Mouse (Mus musculus) lung, postnatal 36 days (tissue): ENCODE results near the gene Sh3kbp1.
"Not testable (repeated sequence)": the region's sequence is repeated elsewhere in the genome, so short reads cannot be mapped to it uniquely, and the experiment has no call there.

Experiments used
- DNase-seq: peaks from one replicate; pipeline ENCODE4 v3.0.0; 2022; ENCODE audit warnings: mixed read lengths

The Sh3kbp1 gene

DNA sequence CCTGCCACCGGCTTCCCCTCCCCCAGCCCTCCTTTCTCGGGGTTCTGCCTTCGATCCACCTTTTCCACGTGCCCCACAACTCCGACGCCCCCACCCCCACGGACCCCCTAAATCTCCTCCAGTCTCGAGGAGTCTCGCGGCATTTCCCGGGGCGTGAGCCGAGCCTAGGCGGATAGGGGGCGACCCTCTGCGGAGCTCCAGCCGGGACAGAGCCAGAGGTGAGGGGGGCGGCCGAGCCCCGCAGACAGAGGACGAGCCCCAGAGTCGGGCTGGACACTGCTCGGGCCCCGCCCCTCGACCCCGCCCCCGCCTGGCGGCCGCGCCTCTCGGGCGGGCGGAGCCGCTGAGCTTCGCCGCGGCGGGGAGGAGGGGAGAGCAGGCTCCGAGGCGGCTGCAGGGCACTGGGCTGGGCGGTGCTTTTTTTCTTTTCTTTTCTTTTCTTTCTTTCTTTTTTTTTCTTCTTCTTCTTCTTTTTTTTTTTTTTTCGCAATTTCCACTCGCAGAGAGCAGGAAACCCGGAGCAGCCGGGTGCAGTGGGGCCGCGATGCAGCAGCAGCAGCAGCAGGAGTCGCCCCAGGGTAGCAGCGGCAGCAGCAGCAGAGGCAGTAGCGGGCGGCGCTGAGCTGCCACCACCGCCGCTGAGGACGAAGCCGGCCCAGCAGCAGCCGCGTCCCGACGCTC, at the start of gene Sh3kbp1:
TSS of gene Sh3kbp1 (plus strand) at position 366 of the 681 bp plus-strand sequence.
- peak; percentile 72 for DNase-seq

DNA sequence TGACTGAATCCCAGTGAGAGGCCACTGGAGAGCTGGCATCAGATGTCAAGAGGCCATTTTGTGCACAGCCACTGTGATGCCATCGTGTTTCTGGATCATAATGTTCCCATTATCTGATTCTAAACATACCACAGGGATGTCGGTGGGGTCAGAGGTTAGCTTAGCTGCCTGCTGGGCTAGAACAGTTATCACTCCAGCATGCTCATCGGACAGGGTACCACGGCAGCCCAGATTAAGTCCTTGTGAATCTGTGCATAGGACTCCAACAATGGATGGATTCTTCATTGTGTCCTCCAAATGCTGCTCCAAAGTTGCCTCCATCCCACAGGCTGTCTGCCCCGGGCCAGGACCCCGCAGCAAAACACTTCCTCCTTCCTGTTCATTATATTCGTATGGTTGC, 42.3 kb upstream of the Sh3kbp1 start:
- not testable (repeated sequence) for DNase-seq

DNA sequence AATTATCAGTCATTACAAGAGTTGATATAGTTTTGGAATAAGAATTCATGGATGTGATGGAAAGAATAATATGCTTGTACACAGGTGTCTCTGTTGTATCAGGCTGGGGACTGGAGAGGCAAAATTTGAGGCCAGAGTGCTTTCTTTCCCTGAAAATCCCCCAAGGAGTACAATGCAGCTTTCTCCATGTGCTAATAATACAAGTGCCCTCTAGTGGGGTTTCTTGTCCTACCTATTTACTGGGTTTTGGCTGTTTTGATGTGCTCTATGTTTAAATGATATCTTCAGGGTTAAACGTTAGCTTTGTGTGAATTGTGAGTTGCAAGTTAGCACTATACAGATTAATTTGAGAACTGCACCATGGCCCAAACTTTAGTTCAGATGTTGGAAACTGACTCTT, 35.4 kb upstream of the Sh3kbp1 start:
- no peak for DNase-seq

DNA sequence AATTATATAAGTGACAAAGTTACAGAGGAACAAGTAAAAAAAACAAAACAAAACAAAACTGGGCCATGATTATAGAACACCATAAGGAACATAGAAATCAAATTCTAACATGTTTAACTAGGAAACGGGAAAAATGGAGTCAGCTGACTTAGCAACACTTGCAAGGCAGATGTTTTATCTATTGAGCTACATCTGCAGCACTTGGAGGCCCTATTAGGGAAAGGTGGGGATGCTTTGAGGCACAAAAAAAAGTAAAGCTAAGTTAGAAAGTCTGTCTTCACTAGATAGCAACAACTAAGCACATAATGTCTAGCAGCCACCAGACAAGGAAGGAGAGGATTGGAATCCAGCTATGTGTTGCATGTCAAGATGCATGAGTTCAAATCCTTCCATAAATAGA, 29.6 kb upstream of the Sh3kbp1 start:
- DNase-seq = no peak

DNA sequence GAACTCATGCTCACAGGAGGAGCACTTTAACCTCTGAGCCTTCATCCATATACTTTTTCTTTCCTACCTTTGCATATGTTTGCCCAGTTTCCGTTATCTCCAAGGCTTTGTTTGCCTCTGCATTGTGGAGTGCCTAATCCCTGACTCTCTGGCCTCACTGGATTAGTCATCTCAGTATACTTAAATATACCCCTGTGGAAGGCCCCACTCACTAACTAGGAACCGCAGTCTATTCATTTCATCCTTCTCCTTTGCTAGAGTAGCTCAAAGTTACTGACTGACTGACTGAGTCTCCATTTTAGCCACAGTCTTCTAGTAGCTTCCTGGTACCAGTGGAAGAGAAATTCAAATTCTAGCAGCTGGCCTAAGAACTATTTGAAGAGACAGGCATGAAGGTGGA, 22.2 kb upstream of the Sh3kbp1 start:
- no peak for DNase-seq

DNA sequence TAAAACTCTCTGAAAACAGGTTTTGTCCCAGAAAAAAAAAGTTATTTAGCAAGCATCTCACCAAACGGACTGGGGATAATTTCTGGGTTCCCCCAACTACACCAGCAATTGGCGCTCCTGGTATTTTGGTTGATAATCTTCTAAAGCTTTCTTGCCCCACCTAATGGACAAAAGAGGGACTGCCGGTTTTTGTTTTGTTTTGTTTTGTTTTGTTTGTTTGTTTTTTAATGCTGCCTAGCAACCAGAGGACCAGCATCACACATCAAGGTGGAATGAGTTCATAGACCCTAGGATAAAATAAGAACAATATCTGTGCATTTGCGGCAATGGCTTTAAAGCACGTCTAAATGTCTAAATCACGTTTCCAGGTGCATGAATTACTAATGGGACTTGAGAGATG, 20.1 kb upstream of the Sh3kbp1 start:
- DNase-seq = peak; percentile 36

DNA sequence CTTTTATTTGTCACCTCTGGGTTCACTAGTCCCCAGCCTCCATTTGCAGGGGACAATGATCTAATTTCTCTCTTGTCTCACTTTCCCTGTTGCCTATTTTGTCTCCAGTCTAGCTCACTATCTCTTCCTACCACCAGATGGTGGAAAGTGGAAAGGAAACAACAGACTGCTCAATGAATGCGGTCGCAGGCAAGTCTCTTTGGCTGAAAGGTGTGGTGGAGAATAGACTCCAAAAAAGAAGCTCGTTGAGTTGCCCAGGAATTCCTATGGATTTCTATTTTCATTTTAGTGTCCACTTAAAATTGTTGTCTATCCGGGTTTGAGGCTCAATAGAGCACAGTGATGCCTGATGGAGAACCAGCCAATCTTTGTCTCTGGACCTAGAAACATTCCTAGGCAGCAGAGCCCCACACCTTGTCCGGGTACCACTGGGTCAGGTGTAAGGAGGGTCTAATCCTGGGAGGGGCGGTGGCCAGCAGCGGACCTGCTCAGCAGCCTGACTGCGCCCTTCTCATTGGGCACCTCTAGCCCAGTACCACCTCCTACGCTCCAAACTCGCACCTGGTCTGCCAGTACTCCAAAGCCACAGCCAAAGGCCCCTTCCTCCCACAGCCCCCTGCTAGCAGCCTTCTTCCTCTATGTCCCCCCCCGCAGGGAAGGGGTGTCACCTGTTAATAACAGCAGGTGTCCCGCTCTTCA, 715 bp upstream of the Sh3kbp1 start:
- peak; percentile 45 for DNase-seq

DNA sequence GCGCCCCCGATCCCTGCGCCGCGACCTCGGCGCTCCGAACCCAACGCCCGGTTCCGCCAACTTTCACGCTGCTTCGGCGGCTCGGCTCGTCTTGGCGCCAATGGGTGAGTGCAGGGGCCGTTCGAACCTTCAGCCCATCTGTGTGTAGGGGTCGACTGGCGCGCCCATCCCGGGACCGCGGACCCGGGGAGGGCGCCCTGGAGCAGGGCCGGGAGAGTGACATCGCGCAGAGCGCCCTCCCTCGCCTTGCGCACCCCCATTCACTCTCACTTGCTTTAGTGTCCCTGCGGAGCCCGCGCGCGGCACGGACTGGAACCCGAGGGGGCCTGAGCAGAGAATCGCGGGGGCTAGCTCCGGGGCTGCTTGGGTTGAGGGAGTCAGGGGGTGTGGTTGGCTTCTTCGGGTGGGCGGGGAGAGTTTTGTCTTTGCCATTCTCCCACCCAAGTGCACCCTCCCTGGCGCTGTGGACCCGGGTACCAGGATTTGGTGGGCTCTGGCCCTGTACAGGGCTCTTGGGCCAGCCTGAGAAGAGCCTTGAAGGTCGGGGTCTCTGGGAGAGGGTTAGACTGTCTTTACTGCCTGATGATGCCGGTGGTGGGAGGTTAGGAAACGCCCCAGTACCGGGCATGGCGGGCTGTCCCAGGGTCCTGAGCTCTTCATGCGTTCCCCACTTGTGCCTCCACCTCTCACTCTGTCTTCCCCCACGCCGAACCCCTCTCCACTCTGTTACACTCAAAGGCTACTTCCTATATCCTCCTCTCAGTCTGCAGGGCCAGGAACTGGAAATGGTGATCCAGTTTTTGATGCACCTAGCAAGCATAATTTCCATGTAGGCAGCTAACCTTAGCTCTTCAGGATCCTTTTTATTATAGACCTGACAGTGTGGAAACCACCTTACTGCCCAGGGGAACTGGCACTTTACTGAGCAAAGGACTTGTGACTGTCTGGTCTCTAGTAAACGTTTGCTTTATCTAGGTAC, 805 bp downstream of the Sh3kbp1 start:
- peak; percentile 9 for DNase-seq

DNA sequence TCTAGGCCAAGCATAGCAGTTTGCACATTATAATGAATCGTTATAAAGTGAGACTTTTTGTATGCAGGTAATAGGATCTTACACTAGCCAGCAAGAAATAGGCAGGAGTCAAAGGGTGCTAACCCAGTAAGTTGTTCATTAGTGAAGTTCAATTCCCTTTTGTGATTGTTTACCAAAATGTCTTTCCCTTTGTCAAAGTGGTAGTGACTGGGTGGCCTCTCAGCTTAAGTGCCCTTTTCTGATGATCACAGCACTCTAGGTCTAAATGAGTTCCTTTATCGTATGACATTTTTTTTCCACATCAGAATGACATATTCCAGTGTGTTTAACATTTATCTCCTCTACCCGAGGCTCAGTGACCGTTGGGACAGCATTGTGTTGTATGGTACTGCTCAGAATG, 1.6 kb downstream of the Sh3kbp1 start:
- no peak for DNase-seq

DNA sequence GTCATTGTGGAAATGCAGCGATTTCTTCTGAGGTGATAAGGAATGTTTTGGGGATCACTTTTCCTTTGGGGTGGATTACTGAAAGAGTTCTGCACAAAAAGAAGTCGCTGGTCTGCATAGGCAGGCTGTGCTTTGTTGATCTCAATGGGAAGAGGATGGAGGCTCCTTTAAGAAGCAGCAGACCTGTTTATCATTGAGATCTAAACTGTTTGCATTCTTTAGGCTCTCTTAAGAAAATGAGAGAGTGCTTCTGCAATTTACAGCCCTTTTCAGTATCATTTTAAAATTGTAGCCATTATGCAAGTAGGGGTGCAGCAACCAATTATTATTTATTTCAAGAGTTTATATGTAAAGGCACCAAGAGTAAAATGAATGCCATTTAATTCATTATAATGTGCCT, 2.1 kb downstream of the Sh3kbp1 start:
- no peak for DNase-seq

DNA sequence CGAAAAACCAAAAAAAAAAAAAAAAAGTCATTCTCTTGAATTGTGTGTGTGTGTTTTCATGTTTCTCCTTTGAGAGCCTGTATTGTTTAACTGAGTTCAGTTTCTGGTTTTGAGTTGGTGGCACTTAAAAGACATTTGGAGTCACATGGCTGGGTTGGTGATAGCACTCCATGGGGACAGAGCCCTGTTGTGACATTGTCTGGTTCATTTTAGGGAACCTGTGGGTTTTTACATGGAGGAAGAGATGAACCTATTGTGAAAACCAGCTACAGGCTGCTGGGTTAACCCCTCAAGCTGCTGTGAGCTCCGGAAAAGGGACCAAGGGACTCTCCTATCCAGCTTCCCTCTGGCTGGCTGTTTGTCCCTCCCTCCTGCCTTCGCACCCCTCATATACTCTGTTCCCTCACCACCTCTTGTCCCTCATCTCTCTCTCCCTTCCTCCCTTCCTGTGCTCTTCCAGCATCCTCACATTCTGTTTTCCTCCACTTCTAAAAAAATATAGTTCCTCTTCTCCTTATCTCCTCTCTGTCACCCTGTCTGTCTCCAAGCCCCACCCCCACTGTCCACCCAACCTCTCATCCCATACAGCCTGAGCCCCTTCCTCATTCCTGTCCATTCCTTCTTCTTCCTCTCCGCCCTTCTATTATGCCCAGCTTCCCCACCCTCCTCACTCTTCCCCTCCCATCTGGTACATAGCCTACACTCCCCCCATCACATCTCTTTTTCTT, 11.6 kb downstream of the Sh3kbp1 start:
- peak; percentile 46 for DNase-seq

DNA sequence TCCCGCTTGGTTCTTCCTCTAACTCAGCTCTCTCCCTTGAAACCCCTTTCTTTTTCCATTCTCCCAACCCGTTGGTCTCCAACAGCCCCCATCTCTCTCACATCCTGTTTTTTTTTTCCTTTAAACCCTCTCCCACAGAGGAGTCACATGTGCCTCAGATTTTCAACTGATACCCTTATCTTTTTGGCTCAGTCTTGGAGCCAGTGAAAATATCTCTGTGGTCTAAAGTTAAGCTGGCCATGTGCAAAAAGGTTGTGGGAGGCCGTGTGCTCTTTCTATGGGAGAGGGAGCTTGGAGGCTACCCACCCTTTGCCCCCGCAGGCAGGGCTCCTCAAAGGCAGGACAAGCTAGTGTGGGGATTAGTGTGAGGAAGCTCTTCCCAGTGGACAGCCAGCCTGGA, 12.9 kb downstream of the Sh3kbp1 start:
- DNase-seq = no peak

DNA sequence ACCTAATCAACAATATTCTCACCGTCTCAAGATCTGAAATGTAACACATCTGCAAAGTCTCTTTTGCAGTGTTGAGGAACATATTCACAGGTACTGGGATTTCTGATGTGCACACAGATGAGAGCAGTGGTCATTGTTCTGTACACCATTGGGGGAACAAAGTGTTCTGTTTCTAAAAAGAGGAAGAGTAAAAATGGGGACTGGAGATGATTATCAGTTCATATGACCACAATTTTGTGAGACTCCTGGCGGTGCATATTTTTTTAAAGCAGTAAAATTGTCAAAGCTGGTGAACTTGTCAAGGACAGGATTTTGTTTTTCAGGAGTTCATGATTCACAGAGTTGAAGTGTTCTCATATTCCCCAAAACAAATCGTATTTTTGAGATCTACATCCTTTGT, 18.2 kb downstream of the Sh3kbp1 start:
- no peak for DNase-seq

DNA sequence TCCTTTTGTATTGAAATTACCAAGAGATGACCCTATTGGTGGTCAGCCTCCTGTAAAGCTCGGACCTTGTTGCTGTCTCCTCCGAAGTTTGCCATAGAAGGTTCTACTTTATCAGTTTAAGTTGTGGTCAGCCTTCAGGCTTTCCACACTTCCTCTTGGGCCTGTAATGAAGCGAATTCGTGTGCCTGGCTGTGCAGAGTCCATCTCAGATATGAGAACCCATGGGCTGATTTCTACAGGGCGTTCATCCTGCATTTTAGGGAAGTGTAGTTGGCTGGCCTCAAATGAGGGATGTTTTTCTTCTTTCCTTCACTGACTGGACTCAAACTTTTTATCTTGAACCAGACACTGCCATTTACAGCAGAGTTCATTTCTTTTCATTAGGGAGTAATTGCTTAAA, 20.5 kb downstream of the Sh3kbp1 start:
- DNase-seq = peak; percentile 38

DNA sequence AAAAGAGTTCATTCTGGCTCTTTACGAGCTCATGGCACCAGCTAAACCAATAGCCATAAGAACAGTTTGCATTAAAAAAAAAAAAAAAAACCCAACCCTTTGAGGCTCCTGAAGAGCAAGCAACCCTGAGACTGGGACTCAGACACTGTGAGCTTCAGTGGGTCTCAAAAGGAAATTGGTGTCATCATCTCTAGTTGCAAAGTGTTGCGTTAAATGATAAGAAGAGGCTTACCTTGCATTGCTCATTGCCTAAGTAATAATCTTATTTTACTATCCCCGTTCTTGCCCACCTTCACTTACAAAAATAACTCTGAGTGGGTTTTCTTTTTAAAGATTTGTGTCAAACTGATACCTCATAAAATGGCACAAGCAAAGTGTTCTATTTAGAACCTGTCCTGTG, 21.5 kb downstream of the Sh3kbp1 start:
- DNase-seq = no peak

DNA sequence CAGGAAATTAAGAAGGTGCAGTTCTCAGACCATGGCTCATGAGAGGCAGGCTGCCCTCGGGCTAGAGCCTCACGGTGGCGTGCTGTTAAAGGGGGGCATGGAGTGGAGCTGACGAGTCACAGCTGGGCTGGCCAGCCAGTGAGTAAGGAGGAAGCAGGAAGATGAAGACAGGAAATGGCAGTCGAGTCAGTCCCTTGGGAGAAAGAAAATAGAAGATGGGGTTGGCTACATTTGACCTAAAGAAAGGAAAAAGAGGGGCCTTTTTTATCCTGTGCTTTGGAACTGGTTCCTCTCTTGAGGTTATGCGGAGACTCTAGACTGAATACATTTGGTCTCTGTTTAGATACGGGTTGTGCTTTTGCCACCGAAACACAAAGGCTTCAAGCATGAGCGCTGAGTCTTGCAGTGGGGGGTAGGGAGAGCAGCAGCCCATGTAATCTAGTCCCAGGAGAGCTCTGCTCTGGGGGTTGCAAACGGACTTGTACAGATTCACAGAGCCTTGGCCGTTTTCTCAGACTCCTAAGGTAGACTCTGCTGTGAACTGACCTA, 23.1 kb downstream of the Sh3kbp1 start:
- peak; percentile 57 for DNase-seq

DNA sequence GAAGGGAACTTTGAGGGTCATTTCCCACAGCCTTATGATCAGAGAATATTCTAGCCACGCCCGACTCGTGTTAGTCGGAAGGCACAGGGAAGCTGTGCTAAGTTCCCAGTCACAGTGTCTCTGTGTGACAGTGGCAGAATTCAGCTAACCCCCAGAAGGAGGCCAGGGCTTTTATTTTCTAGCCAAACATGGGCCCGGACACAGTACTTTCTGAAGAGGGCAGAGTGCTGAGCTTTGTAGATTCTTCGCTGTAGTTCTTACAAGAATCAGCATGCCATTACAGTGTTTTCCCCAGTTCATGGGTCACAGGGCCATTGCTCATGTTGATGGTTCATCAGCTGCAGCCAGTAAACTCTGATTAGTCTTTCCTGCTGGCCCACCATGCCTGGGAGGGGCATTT, 23.7 kb downstream of the Sh3kbp1 start:
- DNase-seq = no peak

DNA sequence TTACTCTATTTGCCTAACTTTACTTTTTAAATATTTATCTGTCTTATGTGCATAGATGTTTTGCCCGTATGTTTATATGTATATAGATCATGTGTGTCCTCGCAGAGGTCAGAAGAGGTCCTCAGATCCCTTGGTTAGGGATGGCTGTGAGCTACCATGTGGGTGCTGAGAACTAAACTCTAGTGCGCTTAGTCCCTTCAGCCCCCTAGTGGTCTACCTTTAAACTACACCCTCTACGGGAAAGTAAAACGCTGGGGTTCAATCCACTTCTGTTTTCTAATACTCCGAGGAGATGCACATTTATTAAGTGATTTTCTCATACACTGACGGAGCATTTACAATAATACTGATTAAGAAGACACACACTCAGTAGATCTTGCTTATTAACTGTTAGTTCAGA, 44.3 kb downstream of the Sh3kbp1 start:
- no peak for DNase-seq

DNA sequence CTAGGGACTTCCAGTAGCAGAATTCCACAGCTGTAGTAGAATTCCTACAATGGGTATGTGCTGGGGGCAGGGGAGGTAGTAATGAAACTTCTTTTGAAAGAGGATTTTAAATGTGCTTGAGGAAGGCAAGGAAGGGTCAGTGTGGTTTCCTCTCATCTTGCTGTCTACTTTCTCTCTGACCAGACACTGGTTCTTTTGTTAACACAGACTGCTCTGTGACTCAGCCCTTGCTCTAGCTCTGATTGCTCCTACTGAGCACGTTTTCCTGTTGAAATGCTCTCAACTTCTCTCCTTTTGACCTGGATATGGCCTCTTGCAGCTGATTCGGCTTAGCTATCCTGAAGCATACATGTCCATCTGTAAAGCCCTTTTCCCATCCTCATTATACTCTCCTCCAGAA, 45.4 kb downstream of the Sh3kbp1 start:
- DNase-seq = no peak

DNA sequence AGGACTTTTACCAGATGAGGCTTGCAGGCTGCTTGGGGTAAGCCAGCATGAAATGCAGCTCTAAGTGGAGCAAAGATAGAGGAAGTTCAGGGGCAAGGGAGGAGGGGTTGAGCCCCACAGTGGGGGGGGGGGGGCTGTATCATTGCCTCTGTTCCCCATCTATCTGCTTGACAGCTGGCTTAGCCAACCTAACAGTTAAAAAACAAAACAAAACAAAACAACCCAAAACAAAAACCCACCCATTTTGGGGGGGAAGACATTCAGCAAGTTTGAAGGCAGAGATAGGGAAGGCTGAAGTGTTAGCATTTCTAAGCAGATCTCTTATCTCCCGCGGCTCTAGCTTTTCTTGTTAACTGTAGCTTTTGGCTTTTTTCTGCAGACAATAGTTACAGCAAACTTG, 49.2 kb downstream of the Sh3kbp1 start:
- DNase-seq = peak; percentile 12

DNA sequence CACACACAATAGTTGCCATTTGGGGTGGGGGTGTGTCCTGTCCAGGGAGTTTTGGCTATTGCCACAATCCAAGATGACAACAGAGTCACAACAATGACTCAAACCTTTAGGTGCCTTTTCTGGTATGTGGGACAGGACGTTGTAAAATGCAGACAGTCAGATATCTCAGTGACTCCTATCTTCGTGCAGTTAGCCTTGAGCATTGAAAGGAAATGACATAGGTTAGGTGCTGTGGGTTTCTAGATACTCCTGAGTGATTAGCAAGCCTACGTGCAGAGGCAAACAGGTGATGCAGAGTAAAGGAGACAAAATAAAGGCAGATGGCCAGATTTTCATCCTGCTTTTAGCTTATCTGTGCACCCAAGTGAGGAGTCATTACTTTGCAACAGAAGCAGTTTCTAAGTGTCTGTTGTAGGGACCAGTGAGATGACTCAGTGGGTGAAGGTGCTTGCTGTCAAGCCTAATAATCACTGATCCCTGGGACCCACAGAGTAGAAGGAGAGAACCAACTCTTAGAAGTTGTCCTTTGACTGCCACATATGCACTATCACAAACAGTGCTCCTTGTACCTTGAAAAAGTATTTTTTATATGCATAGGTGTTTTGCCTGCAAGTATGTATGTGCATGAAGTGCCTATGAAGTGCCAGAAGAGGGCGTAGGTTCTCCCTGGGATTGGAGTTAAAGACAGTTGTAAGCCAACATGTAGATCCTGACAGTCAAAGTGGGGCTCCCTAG, 50.7 kb downstream of the Sh3kbp1 start:
- no peak for DNase-seq

DNA sequence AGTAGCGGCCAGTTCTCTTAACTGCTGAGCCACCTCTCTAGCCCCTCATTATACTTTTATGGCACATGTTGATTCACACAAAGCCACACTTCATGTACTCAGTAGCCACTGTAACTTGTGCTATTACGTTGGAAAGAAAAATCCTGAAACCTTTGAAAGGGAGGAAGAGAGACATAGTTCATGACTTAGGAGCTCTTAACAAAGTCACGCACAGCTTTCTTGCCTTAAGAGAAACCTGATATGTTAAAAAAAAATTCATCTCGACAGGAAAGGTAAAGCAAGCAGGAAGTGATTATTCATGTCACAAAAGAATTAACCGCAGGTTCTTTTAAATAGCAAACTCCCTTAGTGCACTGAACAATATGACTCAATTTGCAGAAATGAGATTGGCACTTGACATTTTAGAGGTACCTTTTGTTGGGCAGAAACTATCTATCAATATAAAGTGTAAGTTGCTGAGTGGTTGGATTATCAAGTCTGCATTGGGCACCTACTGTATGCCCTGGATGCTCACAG, 51.3 kb downstream of the Sh3kbp1 start:
- DNase-seq = no peak
